Mouse (Mus musculus): ENCODE results near the gene Ctns.

- TF ChIP-seq CTCF (IDR thresholded peaks at IDR 0.05; ENCODE audit: borderline replicate concordance, extremely low read depth, insufficient read depth, insufficient read length) (no peak), POLR2A (IDR thresholded peaks at IDR 0.05; ENCODE audit: borderline replicate concordance, extremely low read depth, insufficient read depth, insufficient read length, poor library complexity, severe bottlenecking) (no peak)
Measured at GRCm38 (mm10) chr11:73235990-73236701, 37.3 kb upstream of the Ctns start.
